Mouse (Mus musculus): ENCODE data around the gene Ldb3.

DNA sequence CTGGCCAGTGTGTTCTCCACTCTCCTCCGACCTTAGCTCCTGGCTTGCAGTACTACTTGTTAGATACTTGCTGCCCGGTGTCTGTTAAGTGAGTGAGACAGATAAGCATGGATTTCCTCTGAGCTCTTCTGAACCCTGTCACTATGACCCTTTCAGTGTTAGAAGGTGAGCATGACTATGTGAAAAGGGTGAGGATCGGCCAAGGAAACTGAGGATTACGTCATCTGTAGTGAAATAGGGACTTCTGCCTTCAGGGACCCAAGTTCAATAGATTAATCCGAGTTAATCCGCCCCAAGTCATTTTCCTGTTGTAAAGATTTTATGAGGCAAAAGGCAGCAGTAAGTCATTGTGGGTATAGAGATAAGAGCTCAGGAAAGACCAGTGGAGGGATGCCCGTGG, 83.2 kb downstream of the Ldb3 start:
- TF ChIP-seq CTCF (IDR thresholded peaks at IDR 0.05 in 2 of 3, conservative IDR thresholded peaks at IDR 0.05 in 1 of 3; ENCODE audit: control insufficient read depth in 1 of 3, insufficient read depth in 1 of 3, low read depth in 2 of 3, low read length in 3 of 3, poor library complexity in 1 of 3, severe bottlenecking in 1 of 3): no peak
- TF ChIP-seq POLR2A (IDR thresholded peaks at IDR 0.05; ENCODE audit: control insufficient read depth in 1 of 2, insufficient read depth in 1 of 2, low read depth in 1 of 2, low read length in 2 of 2, poor library complexity in 1 of 2): no peak
- TF ChIP-seq CHD2 (IDR thresholded peaks at IDR 0.05; ENCODE audit: low read length): no peak
